Mouse (Mus musculus): Measurements from ENCODE around the gene Tsku.

Gene Tsku

DNA sequence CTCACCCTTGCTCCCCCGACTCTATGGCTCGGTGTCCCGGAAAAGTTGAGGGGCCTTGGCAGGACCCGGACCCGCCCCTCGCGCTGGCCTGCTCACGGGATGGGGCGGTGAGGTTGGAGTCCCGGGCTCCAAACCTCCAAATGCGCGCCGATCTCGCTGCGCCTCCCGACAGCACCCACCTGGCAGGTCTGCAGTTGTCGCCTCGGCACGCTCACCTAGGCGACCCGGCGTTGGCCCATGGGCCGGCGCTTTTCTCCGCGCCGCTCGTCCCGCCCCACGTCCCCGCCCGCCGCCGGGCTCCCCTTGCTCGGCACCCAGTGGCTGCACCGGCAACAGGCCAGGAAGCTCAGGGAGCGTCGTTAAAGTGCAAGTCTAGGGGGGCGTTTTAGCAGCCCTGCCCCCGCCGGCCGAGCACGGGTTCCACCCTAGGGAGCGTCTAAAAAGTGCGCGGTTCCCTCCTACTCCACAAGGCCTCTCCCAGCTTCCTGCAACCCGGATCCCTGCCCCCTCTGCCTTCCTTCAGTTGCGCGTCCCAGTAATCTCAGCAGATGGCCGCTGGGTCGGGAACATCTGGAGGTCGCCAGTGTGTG, at the start of gene Tsku:
Gene Tsku (minus strand): TSS at position 266 of the 590 bp plus-strand sequence.
- DNase-seq, result peak; percentile 67 to 80

DNA sequence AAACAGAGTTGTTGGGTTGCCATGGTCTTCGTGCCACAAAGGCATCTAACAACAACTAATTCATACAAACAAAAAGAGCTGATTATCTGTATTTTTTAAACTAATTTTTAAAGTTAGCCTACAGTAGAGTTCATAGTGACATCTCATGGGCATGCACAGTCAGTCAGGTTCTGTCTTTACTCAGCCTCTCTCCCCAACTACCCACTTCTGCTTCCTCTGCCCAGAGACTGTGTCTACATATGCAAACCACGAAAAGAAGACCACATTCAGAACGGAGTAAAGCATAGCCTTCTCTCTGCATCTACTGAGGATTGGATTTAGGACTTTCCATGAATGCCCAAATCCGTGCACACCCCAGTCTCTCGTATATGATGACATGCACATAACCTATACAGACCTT, 46.5 kb upstream of the Tsku start:
- DNase-seq, result no peak

DNA sequence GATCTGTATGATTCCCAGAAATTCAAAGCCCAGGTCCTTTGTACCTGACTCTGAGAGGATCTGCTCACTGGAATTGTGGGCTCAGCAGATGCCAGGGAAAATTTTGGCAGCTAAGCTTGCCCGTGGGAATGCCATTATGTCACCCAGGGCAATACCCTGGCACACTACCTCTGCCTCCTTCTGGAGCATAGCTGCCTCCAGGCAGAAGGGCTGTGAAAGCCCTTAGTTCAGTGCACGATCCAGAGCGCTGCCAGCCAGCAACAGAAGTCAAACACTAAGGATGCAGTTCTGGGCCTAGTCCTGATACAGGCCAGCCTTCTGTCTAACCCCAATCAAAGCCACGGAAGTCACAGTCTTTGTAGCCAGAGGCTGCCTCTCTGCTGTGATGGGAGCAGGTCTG, 42.9 kb upstream of the Tsku start:
- peak; percentile 73 to 79 for DNase-seq

DNA sequence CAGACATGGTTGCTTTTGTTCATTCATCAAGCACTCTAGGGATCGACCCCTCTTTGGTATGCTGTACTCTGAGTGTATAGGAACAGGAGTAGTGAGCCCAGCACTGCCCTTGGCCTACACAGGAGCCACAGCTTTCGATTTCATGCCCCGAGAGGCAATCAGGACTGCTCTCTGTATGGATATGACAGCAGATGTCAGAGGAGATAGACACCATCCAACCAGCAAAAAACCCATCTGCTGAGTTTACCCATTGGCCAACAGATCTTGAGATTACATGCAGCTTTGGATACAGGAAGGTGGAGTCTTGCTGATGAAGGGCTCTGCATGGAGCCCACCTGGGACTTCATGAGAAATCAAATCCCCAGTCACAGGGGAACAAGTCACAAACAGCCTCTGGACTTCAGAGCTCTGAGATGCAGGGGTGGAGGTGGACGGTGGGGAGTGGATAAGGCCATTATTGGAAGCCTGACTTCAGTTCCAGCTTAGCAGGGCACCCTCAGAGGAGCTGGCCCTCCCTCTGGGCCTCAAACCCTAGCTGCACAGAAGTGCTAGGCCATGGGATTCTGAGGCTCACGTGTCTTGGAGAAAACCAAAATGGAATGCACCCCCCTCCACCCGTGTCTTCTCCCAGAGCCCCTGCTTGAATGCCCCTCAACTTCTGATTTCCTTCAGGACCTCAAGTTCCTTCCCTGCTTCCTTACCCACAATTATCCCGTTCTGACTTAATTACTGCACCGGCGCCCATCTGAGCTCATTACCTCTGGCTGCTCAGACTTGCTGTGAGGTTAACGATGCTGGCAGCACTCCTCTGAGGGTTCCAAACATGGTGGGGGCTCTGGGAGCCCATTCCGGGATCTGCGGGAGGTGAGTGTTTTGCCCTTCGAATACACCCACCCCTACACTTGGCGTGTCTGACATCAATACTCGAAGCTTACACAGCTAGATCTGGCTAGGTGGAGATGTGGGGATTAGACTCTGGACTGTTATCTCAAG, 41.8 kb upstream of the Tsku start:
- DNase-seq, result peak; percentile 54 to 56

DNA sequence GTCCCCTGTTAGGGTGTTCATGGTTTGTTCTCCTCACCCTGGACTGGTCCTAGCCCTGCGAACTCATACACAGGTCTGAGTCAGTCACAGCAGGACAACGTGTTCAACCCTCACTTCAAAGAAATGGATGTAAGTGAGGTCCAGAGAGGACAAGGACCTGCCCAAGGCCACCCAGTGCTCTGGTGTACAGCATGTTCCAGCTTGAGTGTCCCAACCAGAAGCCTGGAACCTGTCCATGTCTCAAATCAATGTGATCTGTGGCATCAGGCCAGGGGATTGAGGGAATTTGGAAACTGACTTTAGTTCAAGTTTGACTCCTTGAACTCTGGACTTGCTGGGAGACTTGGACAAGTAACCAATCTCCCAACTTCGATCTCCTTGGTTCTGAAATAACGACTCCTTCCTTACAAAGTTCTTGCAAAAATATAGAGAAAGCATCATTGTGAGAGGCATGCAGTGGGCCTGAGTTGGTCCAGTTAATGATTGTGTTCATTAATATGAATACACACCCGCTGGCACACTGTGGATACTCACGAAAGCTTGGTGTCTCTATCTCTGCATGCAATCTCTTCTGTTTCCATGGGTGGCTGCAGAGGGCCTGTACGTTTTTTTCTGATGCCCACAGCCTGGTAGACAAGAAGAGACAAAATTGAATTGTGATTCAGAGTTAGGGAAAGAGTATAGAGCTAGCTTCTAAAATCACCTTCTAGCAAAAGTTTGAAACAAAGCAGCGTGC, 31.5 kb upstream of the Tsku start:
- DNase-seq, result no peak

DNA sequence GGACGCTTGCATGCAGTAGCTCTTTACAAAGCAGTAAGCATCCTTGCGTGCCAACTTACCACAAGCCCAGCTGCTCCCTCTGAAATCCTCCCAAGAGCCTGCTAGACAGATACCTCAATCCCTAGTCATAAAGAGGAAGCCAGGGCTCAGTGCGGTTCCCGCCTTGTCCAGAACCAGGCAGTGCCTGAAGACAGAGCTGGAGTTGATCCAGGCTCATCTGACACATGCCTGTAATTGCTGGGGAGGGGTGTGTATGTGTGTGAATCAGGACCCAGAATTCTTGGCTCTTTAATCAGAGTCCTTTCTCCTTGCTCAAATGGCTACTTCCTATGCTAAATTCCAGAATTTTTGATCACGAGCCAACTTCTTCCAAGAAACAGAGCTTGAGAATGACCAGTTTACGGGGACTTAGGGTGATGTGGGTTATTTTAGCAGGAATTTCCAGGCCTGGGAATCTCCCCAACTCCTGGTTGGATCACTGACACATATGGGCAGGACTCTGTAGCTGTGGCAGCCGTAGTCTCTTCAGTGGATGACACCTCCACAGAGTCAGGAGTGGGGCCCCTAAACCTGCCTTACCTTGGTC, 30.3 kb upstream of the Tsku start:
- DNase-seq, result peak in 1 of 2 experiments; percentile 22

DNA sequence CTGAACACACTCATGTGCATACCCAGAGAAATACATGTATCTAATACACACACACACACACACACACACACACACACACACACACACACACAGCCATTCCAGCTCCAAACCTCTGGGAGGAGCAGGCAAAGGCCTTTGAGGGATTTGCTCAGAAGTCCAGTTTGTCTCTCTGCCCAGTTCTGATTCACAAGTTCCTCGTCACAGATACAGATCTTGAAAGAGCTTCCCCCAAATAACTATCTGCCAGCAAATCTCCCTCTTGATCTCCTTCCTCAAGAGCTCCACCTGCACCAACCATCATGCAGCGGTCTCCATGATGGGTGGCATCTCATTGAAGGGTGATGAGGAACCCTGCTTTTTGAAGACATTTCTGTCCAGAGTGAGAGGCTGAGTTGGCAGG, 29.4 kb upstream of the Tsku start:
- no peak for DNase-seq

DNA sequence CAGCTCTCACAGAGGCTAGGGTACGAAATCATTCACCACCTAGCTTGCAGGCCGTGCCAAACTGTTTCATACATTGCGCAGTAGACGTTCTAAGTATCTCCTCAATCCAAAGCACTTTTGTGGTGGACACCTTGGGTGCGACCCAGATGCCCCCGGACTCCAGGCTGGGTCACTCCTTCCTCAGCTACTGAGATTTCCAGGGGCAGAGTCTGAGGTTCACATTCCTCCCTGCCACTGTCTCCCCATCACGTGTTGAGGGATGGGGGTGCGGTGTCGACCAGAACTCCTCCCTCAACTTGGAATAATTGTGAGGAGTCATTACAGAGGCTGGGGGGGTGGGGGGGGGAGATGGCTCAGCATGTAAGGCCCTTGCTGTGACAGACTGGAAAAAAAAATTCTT, 28.5 kb upstream of the Tsku start:
- DNase-seq, result no peak

DNA sequence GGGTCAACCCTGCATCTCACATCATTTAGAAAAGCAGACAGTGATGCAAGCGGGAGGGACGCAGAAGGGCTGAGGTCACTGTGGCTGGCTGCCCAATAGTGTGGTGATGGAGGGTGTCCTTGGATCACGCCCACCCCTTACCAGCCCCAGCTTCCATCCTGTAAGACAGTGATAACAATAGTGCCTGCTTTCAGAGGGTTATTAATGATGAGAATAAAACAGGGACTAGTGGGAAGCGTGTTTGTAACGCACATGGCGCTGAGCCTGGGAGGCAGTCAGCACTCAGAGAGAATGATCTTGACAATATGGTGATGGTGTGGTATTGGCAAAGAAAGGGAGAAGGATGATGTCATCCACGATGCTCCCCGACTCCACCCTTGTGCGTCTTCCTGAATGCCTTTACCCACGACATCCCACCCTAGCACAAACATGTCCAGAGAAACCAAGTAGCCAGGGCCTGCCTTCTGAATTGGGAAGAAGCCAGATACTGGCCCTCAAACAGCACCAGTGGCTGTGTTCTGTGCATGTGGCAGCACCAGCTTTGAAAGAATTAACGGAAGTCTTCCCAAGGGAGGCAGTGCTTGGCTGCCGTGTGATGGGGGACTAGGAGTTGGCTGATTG, 27.9 kb upstream of the Tsku start:
- no peak for DNase-seq

DNA sequence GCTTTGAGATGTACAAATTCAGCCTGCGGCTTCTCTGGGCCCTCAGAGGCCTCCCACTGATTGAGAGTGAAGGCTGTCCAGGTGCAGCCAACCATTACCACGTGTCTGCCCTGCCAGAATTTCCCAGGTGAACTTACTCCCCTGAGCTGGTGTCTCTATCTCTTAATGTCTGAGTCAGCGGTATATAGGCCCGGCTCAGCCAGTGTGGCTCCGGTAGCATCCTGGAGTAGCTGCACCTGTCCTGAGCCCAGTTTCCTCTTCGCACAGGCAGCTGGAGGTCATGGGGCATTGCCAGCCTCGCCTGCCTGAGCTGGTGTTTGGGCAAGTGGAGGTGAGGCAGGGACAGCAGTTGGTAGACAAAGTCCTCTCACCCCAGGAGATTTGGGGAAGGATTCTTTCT, 26.1 kb upstream of the Tsku start:
- DNase-seq, result no peak

DNA sequence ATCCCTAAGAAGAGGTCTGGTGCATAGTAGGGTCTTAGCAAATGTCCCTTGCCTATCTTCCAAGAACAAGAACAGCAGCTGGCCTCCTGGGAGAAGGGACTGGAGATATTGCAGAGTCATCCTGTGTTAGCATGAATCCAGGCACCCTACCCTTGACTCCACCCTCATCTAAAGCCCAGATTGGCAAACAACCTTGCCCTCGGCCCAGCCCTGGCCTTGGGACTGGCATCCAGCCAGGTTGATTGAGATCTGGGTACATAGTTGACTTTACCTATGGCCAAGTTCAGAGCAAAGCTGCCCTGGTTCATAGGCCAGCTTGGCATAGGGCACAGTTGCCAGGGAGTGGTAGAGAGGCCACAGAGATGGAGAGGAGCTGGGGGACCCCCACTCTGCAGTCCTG, 24.0 kb upstream of the Tsku start:
- DNase-seq, result no peak

DNA sequence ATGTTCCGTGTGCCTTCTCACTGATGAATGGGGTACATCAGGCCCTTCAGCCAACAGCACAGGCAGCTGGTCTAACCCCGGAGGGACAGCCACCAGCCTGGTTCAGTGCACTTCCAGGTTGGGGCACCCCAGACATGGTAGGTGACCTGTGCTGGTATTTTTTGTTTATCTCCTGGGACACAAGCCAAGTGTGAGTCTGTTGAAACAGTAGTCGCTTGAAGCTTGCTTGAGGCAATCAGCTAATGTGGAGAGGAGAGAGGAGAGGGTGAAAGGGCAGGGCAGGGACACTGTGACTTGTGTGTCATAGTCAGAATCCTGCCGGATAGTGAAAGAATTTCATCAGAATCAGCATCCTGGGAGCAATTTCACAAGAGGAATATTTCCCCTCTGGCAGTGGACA, 22.2 kb upstream of the Tsku start:
- DNase-seq, result no peak

DNA sequence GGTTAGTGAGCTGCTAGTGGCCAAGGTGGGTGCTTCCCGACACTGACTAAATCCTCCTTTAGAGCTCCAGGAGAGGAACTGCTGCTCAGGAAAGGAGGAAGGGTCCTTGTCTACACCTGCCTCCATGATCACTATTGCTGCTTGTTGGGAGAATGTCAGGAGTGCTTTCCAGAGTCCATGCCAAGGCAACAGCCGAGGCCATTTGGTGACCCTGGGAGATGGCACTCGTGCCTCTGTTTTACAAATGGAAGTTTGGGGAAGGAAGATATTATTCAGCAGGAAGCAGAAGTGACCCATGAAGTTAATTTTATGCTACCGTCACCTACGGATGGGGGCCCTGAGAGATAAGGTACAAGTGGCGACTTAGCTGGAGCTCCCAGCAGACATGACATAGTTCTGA, 21.7 kb upstream of the Tsku start:
- DNase-seq, result no peak

DNA sequence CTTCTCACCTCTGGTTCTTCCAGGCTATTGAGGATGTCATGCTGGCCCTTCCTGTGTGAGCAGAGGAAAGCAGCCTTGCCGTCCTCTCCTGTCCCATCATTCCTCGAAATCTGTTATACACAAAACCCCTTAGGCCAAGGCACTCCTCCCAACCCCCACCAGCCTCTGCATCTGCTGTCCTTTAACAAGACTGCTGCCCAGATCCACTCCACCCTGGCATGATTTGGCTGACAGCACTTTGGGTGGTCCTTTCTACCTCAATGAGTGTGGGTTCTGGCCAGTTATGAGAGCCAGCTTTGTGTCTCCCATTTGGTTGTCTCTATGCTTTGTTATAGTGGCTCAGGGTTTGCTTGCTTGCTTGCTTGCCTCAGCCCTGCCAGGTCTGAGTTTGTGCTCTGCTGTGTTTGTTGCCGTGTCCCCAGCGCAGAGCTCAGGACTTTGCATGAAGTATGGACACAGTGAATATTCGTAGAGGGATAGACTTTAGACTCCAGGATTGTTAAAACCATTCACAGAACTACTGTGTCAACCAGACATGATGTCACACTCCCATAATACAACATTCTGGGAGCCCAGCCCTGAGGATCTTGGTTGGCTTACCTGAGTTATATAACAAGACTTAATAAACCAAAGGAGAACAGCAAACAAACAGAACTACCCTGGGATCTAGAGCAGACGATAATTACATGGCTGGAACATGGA, 19.2 kb upstream of the Tsku start:
- no peak for DNase-seq

DNA sequence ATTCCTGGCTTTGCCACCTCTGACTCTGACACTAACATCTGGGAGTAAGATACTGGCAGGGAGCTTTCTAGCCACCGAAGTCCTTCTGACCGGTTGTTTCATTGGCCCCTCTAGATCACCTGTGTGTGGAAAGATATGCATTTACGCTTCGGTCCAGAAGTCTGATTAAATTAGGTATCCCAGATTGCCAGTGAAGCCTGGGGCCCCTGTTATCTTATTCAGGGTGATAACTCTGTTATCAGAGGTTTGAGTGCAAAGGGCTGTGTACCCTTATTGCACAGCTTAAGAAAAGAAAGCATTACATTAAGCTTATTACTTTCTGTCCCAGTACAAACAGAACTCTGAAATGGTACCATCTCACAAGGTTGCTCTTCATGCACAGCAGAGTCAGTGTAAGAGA, 18.1 kb upstream of the Tsku start:
- no peak for DNase-seq

DNA sequence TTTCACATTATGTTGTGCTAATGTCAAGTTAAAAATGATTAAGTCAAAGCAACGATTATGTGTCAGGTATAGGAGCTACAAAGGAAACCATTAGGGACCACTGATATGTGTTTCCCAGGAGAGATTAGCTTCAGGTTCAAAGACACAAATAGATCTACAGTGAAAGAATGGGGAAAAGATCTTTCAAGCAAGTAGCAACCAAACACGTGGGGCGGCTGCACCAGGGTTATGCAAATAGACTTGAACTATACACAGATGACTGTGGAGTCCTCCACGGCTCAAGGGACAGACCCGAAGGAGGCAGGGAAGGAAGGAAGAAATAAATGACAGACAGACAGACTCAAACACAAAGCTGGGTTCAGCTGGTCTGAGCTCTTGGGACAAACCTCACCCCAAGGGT, 16.1 kb upstream of the Tsku start:
- no peak for DNase-seq

DNA sequence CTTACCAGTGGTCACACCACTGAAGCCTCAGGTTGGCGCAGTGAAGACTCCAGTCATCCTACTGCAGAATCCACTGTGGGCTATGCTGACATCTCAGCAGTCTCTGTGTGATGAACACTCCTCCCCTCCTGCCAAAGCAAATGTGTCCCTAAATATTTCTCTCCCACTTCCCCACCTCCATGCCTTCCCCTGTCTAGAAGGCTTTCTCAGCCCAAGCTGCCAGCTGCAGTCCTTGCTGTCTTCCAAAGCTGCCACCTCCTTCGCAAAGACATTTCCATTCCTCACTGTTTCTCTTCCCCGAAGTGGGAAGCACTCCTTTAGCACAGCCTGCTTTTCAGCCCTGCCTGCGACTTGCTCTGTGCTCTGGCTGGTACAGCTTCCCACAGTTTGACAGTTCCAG, 10.0 kb upstream of the Tsku start:
- DNase-seq, result no peak

DNA sequence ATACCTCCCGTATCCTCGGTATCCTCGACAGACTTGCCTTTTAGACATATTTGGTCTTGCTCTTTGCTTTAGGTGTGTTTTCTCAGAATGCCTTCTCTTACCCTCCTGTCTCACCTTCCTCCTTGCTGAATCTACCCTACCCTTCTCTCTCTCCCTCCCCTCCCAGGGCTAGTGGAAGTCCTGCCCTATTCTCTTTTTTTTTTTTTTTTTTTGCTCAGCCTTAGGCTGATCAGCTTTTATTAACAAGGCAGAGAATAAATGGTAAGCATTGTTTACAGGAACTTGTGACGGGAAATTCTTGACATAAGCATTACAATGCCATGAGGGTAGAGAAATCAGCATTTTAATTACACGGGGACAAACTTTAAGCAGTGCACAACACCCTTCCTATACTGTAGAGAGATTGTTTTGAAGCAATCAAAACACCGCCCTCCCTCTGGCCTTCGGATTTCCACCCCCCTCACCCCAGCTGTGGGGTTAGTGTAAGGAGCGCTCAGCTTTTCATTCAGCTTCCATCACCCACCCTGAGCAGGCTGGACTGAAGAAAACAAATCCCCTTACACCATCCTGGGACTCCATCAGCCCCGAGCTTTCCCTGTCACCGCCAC, 8.7 kb upstream of the Tsku start:
- no peak for DNase-seq

DNA sequence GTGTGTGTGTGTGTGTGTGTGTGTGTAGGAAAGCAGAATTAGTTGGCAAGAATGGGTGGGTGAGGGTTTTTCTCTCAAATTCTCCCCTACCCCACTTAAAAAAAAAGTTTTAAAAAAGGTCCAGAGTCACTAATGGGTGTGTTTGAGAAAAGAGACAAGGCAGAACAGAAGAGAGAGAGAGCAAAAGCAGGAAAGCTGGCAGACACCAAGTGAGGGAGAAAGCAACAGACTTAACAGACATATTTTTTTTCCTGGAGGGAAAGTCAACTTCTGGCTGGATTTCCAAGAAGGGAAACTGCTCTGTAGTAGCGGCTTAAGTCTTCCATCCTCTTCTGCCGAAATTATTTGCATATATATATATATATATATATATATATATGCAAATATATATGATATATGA, 534 bp upstream of the Tsku start:
- no peak for DNase-seq

DNA sequence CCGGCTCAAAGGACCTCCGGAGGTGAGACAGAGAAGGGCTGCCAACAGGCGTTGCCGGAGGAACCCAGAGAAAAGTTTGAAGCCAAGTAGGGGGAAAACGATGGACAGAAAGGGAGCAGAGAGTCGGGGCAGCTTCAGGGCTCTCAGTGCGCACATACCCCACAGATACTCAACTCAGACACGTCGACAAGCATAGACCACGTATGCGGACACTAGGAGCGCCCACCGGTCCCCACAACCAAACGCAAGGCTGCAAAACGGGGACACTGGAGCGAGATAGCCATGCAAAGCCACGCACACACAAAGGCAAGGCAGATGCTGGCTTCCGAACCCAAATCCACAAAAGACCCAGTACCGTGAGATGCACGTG, 522 bp downstream of the Tsku start:
- no peak for DNase-seq

DNA sequence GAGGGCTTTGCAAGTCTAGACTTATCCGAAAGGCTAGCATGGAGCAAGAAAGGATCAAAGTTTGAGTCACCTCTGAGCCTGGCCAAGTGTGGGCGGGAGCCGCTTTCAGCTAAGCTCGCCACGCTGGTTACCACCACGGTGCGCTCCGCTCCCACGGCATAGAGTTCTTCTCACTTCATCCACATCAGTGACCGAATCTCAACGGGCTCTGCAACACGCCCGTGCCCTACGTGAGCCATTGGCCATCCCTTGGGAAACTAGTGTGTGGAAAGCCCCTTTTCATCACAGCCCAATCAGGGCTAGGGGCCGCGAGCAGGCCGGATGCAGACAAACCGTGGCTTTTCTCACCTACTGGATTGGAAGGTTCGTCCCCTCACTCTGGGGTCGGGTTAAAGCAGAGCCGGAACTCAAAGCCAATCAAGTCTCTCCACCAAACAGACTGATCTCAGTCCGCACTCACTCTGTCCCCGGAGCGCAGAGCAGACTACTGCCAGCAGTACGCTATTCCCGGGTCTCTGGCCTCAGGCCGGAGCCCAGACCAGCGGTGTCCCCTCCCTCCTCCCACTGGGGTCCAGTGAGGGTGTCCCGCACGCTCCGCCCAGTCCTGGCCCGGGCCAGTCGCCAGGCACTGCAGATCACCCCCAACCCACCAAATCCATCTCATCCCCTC, 1.0 kb downstream of the Tsku start:
- peak; percentile 37 to 46 for DNase-seq
